Mouse (Mus musculus) lung, adult 2 months (tissue): ENCODE data around the gene Usp24.

Experiments used
- CTCF ChIP-seq: fragments of 200-500 bp; IDR thresholded peaks from 2 replicates; pipeline ENCODE4 v1.5.1; 2011; ENCODE audit warnings: mild to moderate bottlenecking, low read length, control low read depth; ENCODE audit not compliant: insufficient read depth
- POLR2A ChIP-seq: fragments of 200-500 bp; IDR thresholded peaks from 2 replicates; pipeline ENCODE4 v1.6.1; 2011; ENCODE audit warnings: low read depth, mild to moderate bottlenecking, control low read depth, low read length, borderline replicate concordance; ENCODE audit errors: extremely low read depth

DNA sequence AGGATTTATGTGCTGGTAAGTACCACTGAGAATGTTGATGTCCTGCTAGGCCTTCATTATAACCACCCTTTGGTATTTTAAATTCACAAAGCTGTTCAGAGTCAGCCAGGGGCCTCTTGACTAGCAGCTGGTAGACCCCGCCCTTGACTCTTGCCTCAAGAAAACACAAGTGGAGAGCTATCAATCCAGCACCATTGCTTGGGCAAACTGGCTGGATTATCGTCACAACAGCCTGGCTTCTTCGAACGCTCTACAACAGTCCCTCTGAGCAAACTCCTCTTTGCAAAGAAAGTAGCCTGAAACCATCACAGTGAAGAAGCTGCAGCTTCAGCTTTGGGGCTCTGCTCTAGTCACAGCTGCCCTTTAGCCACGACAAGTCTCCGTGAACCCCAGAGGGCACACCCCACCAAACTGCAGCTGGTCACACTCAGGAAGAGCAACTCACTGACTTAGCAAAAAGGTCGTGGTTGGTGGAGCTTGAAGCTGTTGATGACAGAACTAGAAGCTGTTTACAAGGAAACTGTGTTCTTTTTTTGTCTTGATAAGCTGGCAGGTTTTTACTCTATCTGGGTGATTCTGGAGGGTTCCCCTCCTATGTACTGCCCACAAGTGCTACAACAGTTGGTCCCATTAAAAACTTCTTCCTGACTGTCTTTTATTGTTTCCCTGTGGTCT lies 19.5 kb upstream of the Usp24 start:
- TF ChIP-seq CTCF (no peak), POLR2A (no peak)
